8 mouse cellular contexts compared by ENCODE assay signal in the genomic region with DNA sequence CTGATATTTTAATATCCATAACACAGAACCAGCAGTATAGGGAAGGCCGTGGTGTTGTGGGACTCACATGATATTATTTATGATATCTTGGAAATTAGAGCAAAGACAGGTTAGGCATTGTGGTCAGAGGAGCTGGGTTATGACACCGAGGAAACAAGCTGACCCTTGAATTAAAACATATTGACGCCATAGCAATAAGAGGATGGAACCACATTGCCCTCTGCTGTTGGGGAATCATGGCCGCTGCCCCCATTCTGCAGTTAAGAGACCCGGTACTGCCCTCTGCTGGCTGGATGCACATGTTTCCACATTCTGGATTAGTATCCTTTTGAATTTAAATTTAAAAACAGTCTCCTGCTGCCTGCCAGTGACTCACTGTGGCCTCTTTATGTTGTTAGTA.
DNase-seq lines count a peak whose midpoint lies in the region; ATAC-seq lines count a peak whose summit lies in the region.

No protein-coding gene starts in this region.

- no peaks in the 10 kb centered on the region for H3K36me3 ChIP-seq in hindbrain, embryonic 11.5 days (ENCODE audit: control insufficient read depth, insufficient read depth, low read length)
- H3K36me3 ChIP-seq in hindbrain, embryonic 12.5 days, result no peaks in the 10 kb centered on the region
- H3K36me3 ChIP-seq in limb, embryonic 11.5 days (ENCODE audit: control insufficient read depth, insufficient read depth, low read length), result no peaks in the 10 kb centered on the region

- H3K27me3 ChIP-seq in hindbrain, embryonic 11.5 days (ENCODE audit: control insufficient read depth, insufficient read depth, low read length), result no peaks in the 10 kb centered on the region
- no peaks in the 10 kb centered on the region for H3K27me3 ChIP-seq in hindbrain, embryonic 12.5 days
- H3K27me3 ChIP-seq in limb, embryonic 11.5 days (ENCODE audit: control insufficient read depth, insufficient read depth, low read length), result no peaks in the 10 kb centered on the region

- H3K4me3 ChIP-seq in hindbrain, embryonic 11.5 days (ENCODE audit: low read depth, low read length), result no peak overlapping the region
- H3K4me3 ChIP-seq in hindbrain, embryonic 12.5 days, result no peak overlapping the region
- H3K4me3 ChIP-seq in limb, embryonic 11.5 days (ENCODE audit: low read depth, low read length), result no peak overlapping the region

- no peak overlapping the region for H3K9ac ChIP-seq in hindbrain, embryonic 11.5 days (ENCODE audit: low read depth, low read length)
- no peak overlapping the region for H3K9ac ChIP-seq in hindbrain, embryonic 12.5 days
- H3K9ac ChIP-seq in limb, embryonic 11.5 days (ENCODE audit: low read length), result no peak overlapping the region

- H3K9me3 ChIP-seq in hindbrain, embryonic 11.5 days (ENCODE audit: control insufficient read depth, low read length), result no peaks in the 10 kb centered on the region
- H3K9me3 ChIP-seq in hindbrain, embryonic 12.5 days (replicated peaks), result no peaks in the 10 kb centered on the region
- no peaks in the 10 kb centered on the region for H3K9me3 ChIP-seq in limb, embryonic 11.5 days (ENCODE audit: control insufficient read depth, low read length)

- WGBS in hindbrain, embryonic 11.5 days, result 48% methylated on average over 5 of the region's 5 CpGs
- whole genome bisulfite sequencing in hindbrain, embryonic 12.5 days, result 41% methylated on average over 5 of the region's 5 CpGs
- WGBS in limb, embryonic 11.5 days, result 51% methylated on average over 5 of the region's 5 CpGs

- no peak overlapping the region for H3K27ac ChIP-seq in hindbrain, embryonic 11.5 days (ENCODE audit: low read depth, low read length)
- H3K27ac ChIP-seq in hindbrain, embryonic 12.5 days, result no peak overlapping the region
- H3K27ac ChIP-seq in limb, embryonic 11.5 days (replicated peaks; ENCODE audit: low read depth, low read length), result no peak overlapping the region

- no peaks in the 10 kb centered on the region for H3K4me1 ChIP-seq in hindbrain, embryonic 11.5 days (replicated peaks; ENCODE audit: control insufficient read depth, insufficient read depth, low read length)
- H3K4me1 ChIP-seq in hindbrain, embryonic 12.5 days, result no peaks in the 10 kb centered on the region
- no peaks in the 10 kb centered on the region for H3K4me1 ChIP-seq in limb, embryonic 11.5 days (ENCODE audit: control insufficient read depth, insufficient read depth, low read length)

- peak; percentile 88 for DNase-seq in hindbrain, embryonic 11.5 days (ENCODE audit: low spot score)
- peak; percentile 75 for DNase-seq in gastrocnemius, postnatal 25 days
- peak; percentile 74 to 93 for DNase-seq in kidney, adult 8-10 months
- peak; percentile 89 for DNase-seq in limb, embryonic 11.5 days (ENCODE audit: low spot score)
- peak; percentile 81 to 93 for DNase-seq in spleen, postnatal 4 days (ENCODE audit: low spot score in 2 of 2)

- no peak overlapping the region for H3K4me2 ChIP-seq in hindbrain, embryonic 11.5 days (replicated peaks; ENCODE audit: low read depth, low read length)
- no peak overlapping the region for H3K4me2 ChIP-seq in hindbrain, embryonic 12.5 days (replicated peaks)
- no peak overlapping the region for H3K4me2 ChIP-seq in limb, embryonic 11.5 days (ENCODE audit: low read depth, severe bottlenecking)

- ATAC-seq in hindbrain, embryonic 11.5 days (ENCODE audit: low FRiP score), result peak; percentile 65
- no peak for ATAC-seq in hindbrain, embryonic 12.5 days (ENCODE audit: low FRiP score)
- ATAC-seq in common myeloid progenitor, adult 5-6 weeks (replicated peaks; ENCODE audit: low read depth, poor library complexity, severe bottlenecking), result peak; percentile 100
- no peak for ATAC-seq in limb, embryonic 11.5 days (ENCODE audit: insufficient number of reproducible peaks, low FRiP score, low TSS enrichment, low read depth)
- ATAC-seq in monocyte, adult 5-6 weeks (replicated peaks; ENCODE audit: insufficient number of reproducible peaks, low FRiP score, low TSS enrichment, poor library complexity, severe bottlenecking), result peak; percentile 98

Comparison
In these comparisons a context has a peak if more than half of its experiments do, and no peak if none do; other contexts are left out.
1. ATAC-seq: peak in hindbrain, embryonic 11.5 days (single experiment), common myeloid progenitor, adult 5-6 weeks (single experiment) and monocyte, adult 5-6 weeks (single experiment); none in hindbrain, embryonic 12.5 days (single experiment) and limb, embryonic 11.5 days (single experiment).
2. Peak in every context shown above with its lines, with median percentiles within 50 percentile points of each other: DNase-seq.